Mouse (Mus musculus): ENCODE data around the gene Ifi203.
"Not testable (repeated sequence)": the region's sequence is repeated elsewhere in the genome, so short reads cannot be mapped to it uniquely, and the experiment has no call there.

The Ifi203 gene

DNA sequence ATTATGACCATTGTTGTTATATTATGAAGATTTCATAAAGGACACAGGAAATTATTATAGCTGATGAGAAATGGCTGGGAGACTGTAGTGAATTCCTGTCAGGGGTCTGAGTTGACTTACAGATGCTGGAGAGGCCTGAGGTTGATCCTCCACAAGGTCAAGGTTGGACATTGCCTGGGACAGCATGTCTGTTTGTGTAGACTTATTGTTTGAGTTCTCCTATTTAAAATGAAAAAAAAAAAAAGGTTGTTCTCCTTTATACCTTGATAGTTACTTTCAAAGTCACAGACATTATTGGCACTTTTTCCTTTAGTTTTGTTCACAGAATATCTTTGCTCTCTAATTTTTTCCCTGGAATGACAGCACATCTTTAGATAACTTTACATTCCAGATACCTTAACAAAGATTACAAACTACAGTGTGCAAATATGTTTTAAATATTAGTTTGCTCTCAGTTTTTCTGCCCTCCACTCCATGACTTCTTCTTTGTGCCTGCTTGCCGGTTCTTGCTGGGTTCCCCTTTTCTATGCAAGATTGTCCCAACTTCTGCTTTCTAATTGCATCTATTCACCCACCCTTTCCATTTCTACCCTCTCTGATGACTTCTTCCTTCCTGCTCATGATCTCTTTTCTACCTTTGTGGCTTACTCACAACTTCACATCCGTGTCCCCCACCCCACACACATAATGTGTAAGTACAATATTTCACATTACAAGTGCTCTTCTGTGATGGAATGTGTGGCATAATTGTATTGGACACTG is 55.3 kb downstream of the Ifi203 start:
- DNase-seq = not testable (repeated sequence)

DNA sequence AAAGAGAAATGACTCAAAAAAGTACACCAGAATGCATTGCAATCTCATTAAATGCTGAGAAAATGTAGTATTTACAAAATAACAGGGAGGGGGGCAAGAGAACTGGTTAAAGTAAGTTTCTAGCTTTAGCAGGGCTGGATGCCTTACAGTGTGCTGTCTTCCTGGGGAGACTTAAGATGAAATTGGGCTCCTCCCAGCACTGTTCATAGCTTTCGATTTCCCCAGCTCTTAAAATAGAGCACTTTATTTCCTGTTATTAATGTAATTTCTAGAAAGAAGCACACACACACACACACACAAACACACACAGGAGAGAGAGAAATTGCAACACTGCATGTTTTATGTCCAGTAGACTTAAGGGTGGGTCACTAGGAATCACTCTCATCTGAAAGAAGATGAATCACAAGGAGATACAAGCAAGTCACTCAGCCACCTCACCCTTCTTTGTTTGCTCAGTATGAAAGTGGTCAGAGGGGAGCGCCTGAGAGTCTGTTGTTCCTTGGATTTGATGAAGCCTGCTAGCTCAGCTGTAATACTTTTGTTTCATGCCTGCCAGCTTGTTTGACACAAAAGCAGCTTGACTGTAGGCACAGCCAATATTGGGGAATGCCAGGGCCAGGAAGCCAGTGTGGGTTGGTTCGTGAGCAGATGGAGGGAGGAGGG is 62.3 kb downstream of the Ifi203 start:
- not testable (repeated sequence) for DNase-seq

DNA sequence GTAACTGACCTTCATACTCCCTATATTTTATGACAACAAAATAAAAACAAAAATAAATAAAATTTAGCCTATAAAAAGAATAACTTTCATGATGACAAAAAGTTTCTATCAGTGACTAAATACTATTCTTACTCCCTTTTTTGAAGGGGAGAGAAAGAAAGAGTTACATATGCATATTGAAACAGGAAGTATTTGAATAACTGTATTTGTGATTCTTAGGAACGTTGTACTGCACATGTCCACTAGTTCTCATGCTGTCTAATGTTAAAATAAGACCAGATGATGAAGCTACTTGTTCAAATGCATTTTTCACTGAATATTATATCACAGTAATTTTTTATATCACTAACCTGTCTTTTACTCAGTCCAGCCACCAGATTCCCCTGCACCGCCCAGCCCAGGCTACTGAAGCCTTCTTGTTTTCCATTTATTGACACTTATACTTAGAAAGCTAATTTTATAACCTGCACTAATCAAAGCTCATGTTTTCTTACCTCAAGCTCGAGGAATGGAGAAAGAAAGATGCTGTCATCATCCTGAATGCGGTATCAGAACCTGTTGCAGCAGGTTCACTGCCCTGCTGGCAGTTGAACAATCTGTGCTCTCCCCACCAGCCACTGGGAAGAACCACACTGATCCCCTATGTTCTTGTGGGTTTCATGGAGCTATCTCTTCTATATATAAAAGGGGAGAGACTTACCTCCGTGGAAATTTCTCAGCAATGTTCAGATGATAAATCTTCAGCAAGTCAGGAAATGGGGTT is 63.1 kb downstream of the Ifi203 start:
- DNase-seq = not testable (repeated sequence)

DNA sequence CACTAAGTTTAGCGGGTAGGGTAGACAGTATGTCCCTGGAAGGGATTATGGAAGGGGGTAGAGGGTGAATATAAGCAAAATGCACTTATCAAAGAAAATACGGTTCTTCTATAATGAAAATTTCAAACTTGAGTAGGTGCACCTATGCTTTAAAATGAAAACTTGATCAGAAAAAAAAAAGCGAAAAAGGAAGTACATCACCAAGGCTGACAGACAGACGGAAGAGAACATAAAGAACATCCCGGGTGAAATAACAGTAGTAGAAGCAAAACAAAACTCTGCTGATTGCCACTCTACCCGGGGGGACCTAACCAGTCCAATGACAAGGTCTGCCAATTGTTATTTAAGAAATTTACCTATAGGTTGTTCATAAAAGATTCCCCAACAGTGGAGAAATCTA is 64.2 kb downstream of the Ifi203 start:
- DNase-seq = not testable (repeated sequence)

DNA sequence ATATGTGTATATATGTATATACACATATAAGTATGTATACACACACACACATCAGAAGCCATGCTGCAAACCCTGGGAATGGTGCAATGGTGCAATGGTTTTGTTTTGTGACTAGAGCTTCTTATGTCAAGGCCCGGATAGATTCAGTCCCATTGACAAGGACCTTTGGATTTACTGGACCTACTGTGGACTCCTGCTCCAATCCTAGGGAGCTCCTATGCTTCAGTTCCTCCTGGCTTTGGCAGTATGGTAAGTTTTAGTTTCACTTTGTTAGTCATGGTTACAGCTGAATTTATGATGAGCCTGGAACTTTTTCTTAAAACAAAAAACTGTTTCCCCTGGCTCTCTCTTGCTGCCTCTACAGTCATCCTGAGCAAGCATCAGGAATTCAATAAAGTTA is 65.3 kb downstream of the Ifi203 start:
- not testable (repeated sequence) for DNase-seq
